Mouse (Mus musculus) CH12.LX (cell line): ENCODE data around the gene Agl. TPM values are rescaled to one million over a fixed set of nuclear protein-coding genes. Genes with fewer than 3 reads are reported as not detected.

Experiments
- DNase-seq: peaks from one replicate; pipeline ENCODE4 v3.0.0-alpha.2; 2013; ENCODE audit errors: extremely low read depth
- H3K27ac ChIP-seq: 2 replicates; pipeline ENCODE4 v1.5.1; 2012; ENCODE audit warnings: low read depth, mild to moderate bottlenecking, control low read depth, moderate library complexity; ENCODE audit not compliant: insufficient read depth
- H3K27me3 ChIP-seq: replicated peaks from 2 replicates; pipeline ENCODE3; 2012; ENCODE audit warnings: inconsistent platforms
- H3K36me3 ChIP-seq, 2 experiments: replicated peaks in 1 of 2; 2 replicates each; pipeline versions ENCODE3 to v1.6.1; 2012; ENCODE audit warnings: inconsistent platforms in 1 of 2, low read length in 1 of 2, mild to moderate bottlenecking in 1 of 2, mixed read lengths in 1 of 2, moderate library complexity in 1 of 2; ENCODE audit not compliant: control insufficient read depth in 1 of 2, insufficient read depth in 1 of 2
- H3K4me1 ChIP-seq, 2 experiments: 2 replicates each; pipeline ENCODE4 v1.6.1; 2012; ENCODE audit warnings: inconsistent platforms in 1 of 2, moderate library complexity in 1 of 2; ENCODE audit not compliant: insufficient read depth in 2 of 2, control insufficient read depth in 1 of 2
- H3K4me2 ChIP-seq: 2 replicates; pipeline ENCODE4 v1.6.1; 2012; ENCODE audit warnings: low read depth, mild to moderate bottlenecking, control low read depth; ENCODE audit not compliant: poor library complexity, insufficient read depth, severe bottlenecking
- H3K4me3 ChIP-seq, 3 experiments: fragments of 150-350 bp in 1 of 3; sonication (generic) in 1 of 3; replicated peaks in 1 of 3; 2 replicates each; pipeline versions ENCODE3 to v1.5.1; 2011 to 2012; ENCODE audit warnings: low read depth in 2 of 3, low read length in 2 of 3, mild to moderate bottlenecking in 2 of 3, moderate library complexity in 2 of 3, control low read depth in 1 of 3, improper control_type of control experiment in 1 of 3, inconsistent platforms in 1 of 3, mixed read lengths in 1 of 3; ENCODE audit not compliant: poor library complexity in 1 of 3
- H3K79me2 ChIP-seq: replicated peaks from 2 replicates; pipeline ENCODE4 v1.6.1; 2012; ENCODE audit warnings: mild to moderate bottlenecking, moderate library complexity; ENCODE audit not compliant: control insufficient read depth, poor library complexity, insufficient read depth, severe bottlenecking; ENCODE audit errors: extremely low read depth
- H3K9ac ChIP-seq: 2 replicates; pipeline ENCODE4 v1.6.1; 2012; ENCODE audit warnings: low read depth, mild to moderate bottlenecking, control low read depth, moderate library complexity; ENCODE audit not compliant: insufficient read depth
- H3K9me3 ChIP-seq: replicated peaks from 2 replicates; pipeline ENCODE3; 2012; ENCODE audit warnings: low read length, inconsistent platforms, mixed read lengths
- CTCF ChIP-seq, 2 experiments: IDR thresholded peaks in 1 of 2; conservative IDR thresholded peaks in 1 of 2; 2 replicates each; pipeline ENCODE4 v1.5.1; 2011 to 2012; ENCODE audit warnings: low read depth in 2 of 2, low read length in 2 of 2, improper control_type of control experiment in 1 of 2, inconsistent platforms in 1 of 2, mild to moderate bottlenecking in 1 of 2, moderate library complexity in 1 of 2
- E2F4 ChIP-seq: IDR thresholded peaks from 2 replicates; pipeline ENCODE4 v1.6.1; 2011; ENCODE audit warnings: low read depth, low read length, improper control_type of control experiment; ENCODE audit not compliant: insufficient replicate concordance
- ELF1 ChIP-seq: IDR thresholded peaks from 2 replicates; pipeline ENCODE4 v1.6.1; 2014; ENCODE audit warnings: low read depth, mild to moderate bottlenecking, inconsistent platforms, low read length, improper control_type of control experiment
- ETS1 ChIP-seq: conservative IDR thresholded peaks from 2 replicates; pipeline ENCODE4 v1.6.1; 2012; ENCODE audit warnings: low read depth, mild to moderate bottlenecking, inconsistent platforms, low read length, improper control_type of control experiment, moderate library complexity
- GABPA ChIP-seq: IDR thresholded peaks from 2 replicates; pipeline ENCODE4 v1.6.1; 2012; ENCODE audit warnings: low read depth, low read length, improper control_type of control experiment, inconsistent platforms; ENCODE audit not compliant: insufficient replicate concordance
- JUN ChIP-seq: IDR thresholded peaks from 2 replicates; pipeline ENCODE4 v1.6.1; 2011; ENCODE audit warnings: low read depth, mild to moderate bottlenecking, low read length, improper control_type of control experiment, moderate library complexity; ENCODE audit not compliant: insufficient read depth
- JUND ChIP-seq: conservative IDR thresholded peaks from 2 replicates; pipeline ENCODE4 v1.6.1; 2011; ENCODE audit warnings: low read depth, low read length, improper control_type of control experiment
- MAZ ChIP-seq: IDR thresholded peaks from 2 replicates; pipeline ENCODE4 v1.6.1; 2012; ENCODE audit warnings: low read depth, mild to moderate bottlenecking, inconsistent platforms, low read length, improper control_type of control experiment, moderate library complexity
- PAX5 ChIP-seq: IDR thresholded peaks from 2 replicates; pipeline ENCODE4 v1.6.1; 2012; ENCODE audit warnings: low read length, inconsistent platforms, mixed read lengths
- TCF12 ChIP-seq: IDR thresholded peaks from 2 replicates; pipeline ENCODE4 v1.6.1; 2014; ENCODE audit warnings: low read depth, mild to moderate bottlenecking, inconsistent platforms, low read length, improper control_type of control experiment
- UBTF ChIP-seq: IDR thresholded peaks from 2 replicates; pipeline ENCODE4 v1.6.1; 2012; ENCODE audit warnings: low read depth, mild to moderate bottlenecking, inconsistent platforms, low read length, improper control_type of control experiment, moderate library complexity
- USF1 ChIP-seq: IDR thresholded peaks from 2 replicates; pipeline ENCODE4 v1.6.1; 2014; ENCODE audit warnings: low read depth, mild to moderate bottlenecking, inconsistent platforms, low read length, improper control_type of control experiment
- ZC3H11A ChIP-seq: IDR thresholded peaks from 2 replicates; pipeline ENCODE4 v1.6.1; 2012; ENCODE audit warnings: low read depth, mild to moderate bottlenecking, inconsistent platforms, low read length, improper control_type of control experiment
- dilution Hi-C: fragments of 300-500 bp; cut with MboI; formaldehyde crosslinking; loops from 2 replicates; pipeline ENCODE4 v1.14.3; 2020; ENCODE audit warnings: low sequenced_read_pairs; ENCODE audit not compliant: extremely low pct_unique_long_range_greater_than_20kb, extremely low pct_ligation_motif_present
- in situ Hi-C: fragments of 300-500 bp; cut with MboI; formaldehyde crosslinking; loops from 3 replicates; pipeline ENCODE4 v1.14.3; 2019; ENCODE audit warnings: low sequenced_read_pairs, low pct_ligation_motif_present, low pct_unique_long_range_greater_than_20kb, mixed read lengths
- polyA plus RNA-seq: library from polyadenylated mRNA; unstranded; fragments of >175 nt; gene quantifications from 2 replicates; pipeline ENCODE4 v1.2.1, GENCODE M21; 2012; ENCODE audit warnings: low read depth; ENCODE audit not compliant: insufficient read length
- total RNA-seq, 2 experiments: library from RNA; depleted of rRNA; stranded (reverse); fragments of 300-350 nt in 1 of 2; fragments of >200 nt in 1 of 2; gene quantifications; 2 replicates each; pipeline ENCODE4 v1.2.3; 2012 to 2014

The Agl gene
- total and polyA plus RNA-seq, 3 experiments, result 4.7 to 5.7 (median 5.2) TPM

- Histone ChIP-seq H3K9me3 (no peaks in the 10 kb centered on the region), H3K9ac (no peak overlapping the region), H3K79me2 (no peaks in the 10 kb centered on the region), H3K27me3 (peaks cover 4% of the 10 kb centered on the region), H3K4me3 (no peak overlapping the region), H3K27ac (no peak overlapping the region), H3K36me3 (no peaks in the 10 kb centered on the region), H3K4me2 (no peak overlapping the region), H3K4me1 (no peaks in the 10 kb centered on the region)
- dilution Hi-C loops, result no loop called here
- in situ Hi-C loops, result loop anchor here (25.0 kb wide), 1 partner anchor 508 kb away; no protein-coding TSS in a partner anchor
- TF ChIP-seq GABPA, result no peak
- no peak for DNase-seq
Observed at GRCm38 (mm10) chr3:116844880-116845579, 37.1 kb upstream of the Agl start.

- Histone ChIP-seq H3K79me2 (no peaks in the 10 kb centered on the region), H3K4me3 (no peak overlapping the region), H3K36me3 (no peaks in the 10 kb centered on the region), H3K9me3 (no peaks in the 10 kb centered on the region), H3K4me1 (peaks cover 0 to 2% of the 10 kb centered on the region in 2 experiments; a peak in 1 of 4 replicates), H3K9ac (no peak overlapping the region), H3K27ac (no peak overlapping the region), H3K4me2 (no peak overlapping the region), H3K27me3 (no peaks in the 10 kb centered on the region)
- in situ Hi-C loops (loop anchor here (25.0 kb wide), 1 partner anchor 504 kb away; no protein-coding TSS in a partner anchor), dilution Hi-C loops (no loop called here)
- DNase-seq, result no peak
- TF ChIP-seq JUN, result no peak
- TF ChIP-seq MAZ, result no peak
- TF ChIP-seq USF1, result no peak
- no peak for TF ChIP-seq UBTF
- no peak for TF ChIP-seq ZC3H11A
- TF ChIP-seq CTCF (conservative IDR thresholded peaks at IDR 0.05 in 1 of 2, IDR thresholded peaks at IDR 0.05 in 1 of 2; ENCODE audit: low read depth in 2 of 2, low read length in 2 of 2), result no peak
- no peak for TF ChIP-seq ETS1
- no peak for TF ChIP-seq JUND
- TF ChIP-seq PAX5, result no peak
- TF ChIP-seq TCF12, result no peak
- TF ChIP-seq ELF1, result no peak
- TF ChIP-seq E2F4, result no peak
Observed at GRCm38 (mm10) chr3:116841311-116841710, 33.3 kb upstream of the Agl start.
